Mouse (Mus musculus) 416B (cell line): ENCODE measurements at regions not wholly inside any gene's neighbourhood (a gene's known extent, or its start where the extent isn't known, plus 50 kb on each side); places are given as distances from the start of the nearest gene placed in this dataset.
A peak's percentile ranks its signal among the peaks of the same experiment; 100 is the strongest.

ENCODE experiments used
- DNase-seq: peaks from one replicate; pipeline ENCODE4 v3.0.0; 2011; ENCODE audit warnings: low read depth

DNA sequence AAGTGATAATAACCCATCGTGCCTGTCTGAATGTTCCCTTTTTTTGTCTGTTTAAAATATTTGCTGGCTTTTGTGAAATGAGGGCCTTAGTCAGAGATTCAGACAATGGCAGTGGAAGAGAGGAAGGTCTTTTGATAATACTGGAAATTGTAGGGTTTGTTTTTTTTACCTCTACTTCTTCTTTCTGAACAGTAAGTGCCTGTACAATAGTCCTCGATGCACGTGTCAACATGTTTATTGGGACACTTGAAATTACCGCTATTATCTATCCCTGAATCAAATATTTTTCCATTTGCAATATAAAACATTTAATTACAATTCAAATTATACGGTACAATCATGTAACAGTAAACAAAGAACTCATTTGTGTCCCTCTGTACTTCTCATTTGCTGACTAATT is 733.5 kb downstream of the Fam19a2 start:
- DNase-seq = no peak

- no peak for DNase-seq
Measured at GRCm38 (mm10) chr10:123998959-123999358, 735.2 kb downstream of the Fam19a2 start.

GRCm38 (mm10) chr10:124045031-124045430 is 781.2 kb downstream of the Fam19a2 start:
- no peak for DNase-seq

DNA sequence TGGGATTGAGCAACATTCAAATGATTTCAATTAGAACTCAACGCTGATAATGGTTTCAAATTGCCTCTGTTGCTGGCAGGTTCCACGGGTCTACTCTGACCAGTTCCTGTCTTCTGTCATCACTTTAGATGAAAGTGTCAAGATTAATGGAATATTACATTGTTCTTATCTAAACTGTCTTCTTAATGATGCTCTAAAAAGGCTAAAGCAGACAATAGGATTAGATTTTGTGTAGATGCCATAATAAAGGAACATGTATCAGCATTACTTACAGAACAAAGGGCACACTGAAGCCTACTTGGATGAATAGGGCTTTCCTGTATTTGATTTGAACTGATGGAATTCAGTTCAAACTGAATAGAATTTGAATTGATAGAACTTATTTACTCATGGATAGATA is 782.0 kb downstream of the Fam19a2 start:
- no peak for DNase-seq

DNA sequence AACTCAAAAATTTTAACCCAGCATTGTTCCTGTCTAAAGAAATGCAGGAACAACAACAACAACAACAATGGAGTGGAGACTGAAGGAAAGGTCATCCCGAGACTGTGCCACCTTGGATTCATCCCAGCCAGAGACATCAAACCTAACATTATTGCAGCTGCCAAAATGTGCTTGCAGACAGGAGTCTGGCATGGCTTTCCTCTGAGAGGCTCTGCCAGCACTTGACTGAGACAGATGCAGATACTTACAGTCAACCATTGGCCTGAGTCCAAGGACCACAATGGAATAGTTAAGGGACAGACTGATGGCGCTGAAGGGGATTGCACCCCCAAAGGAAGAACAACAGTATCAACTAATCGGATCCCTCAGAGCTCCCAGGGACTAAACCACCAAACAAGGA is 819.0 kb downstream of the Fam19a2 start:
- DNase-seq = no peak

GRCm38 (mm10) chr10:124090547-124090946 is 826.8 kb downstream of the Fam19a2 start:
- DNase-seq = no peak

DNA sequence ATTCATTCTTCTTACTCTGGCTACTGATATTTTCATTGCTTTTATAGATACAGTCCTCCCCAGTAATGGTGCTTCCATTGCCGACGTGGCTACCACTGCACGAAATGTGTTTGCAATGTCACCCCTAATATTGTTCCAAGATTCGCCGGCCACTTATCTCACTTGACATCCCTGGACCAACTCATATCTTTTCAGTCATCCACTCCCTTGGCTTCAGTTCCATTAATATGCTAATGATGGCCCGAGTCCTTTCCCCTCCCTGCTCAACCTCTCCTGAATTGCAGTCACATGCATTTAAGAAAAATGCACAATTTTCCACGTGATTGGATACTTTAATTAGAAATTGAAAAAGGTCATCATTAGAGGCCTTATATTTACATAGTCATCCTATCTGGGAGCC is 827.6 kb downstream of the Fam19a2 start:
- DNase-seq = no peak

DNA sequence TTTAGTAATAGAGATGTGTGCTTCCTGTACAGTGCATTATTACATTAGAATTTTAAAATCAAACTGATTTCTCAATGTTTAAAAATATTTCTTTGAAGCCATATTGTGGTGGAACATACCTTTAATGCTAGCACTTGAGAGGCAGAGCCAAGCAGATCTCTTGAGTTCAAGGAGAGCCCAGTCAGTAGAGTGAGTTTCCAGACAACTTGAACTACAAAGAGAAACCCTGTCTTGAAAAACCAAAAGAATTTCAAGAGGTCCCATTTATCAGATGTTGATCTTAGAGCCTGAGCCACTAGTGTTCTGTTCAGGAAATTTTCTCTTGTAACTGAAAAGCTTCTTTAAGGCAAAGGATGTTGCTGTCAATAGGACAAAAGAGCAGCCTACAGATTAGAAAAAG is 855.8 kb downstream of the Fam19a2 start:
- DNase-seq = no peak

DNA sequence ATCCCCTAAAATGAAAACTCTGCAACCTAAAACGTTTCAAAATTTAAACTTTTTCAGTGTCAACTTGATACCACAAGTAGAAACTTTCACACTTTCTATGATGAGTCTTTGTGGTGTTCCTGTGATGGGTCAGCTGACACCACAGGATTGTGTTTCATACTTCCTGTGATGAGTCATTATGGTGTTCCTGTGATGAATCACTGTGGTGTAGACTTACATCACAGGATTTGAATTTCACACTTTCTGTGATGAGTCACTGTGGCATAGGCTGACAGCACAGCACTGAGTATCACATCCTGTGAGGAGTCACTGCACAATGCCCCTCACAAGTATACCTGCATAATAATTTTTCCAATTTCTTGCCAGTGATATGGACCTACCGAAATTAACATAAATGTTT is 874.7 kb downstream of the Fam19a2 start:
- DNase-seq = peak; percentile 95

GRCm38 (mm10) chr10:124142336-124142735 is 878.5 kb downstream of the Fam19a2 start:
- DNase-seq = no peak

DNA sequence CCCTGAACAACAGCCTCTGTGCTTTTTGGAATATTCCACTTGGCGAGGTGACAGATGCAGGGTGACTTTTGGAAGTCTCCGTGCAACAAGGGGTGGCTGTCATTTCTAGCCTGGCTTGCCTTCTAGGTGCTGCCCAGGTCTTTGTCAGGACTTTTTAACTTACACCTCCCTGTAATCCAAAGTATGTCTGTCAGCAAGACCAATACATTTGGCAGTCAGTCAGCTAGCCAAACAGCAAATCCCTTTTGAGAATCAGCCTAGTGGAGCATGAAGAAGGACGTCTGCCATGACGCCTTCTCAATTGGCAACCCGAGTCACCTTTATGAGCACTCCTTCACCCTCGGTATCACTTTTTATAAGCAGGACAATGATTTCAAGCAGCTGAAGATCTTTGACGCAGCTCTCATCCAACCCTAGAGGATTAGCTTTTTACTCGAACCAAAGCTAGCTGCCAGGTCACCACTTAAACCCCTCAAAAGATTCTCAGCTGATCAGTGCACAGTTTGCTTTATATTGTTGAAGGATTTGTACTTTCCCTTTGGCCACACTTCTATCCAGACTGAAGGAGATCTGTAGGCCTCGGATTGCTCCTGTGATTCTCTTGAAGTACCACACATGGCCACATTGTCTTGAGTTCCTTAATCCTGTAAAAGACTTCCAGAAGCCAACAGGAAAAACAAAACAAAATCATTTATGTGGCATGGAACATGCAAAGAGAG is 883.1 kb downstream of the Fam19a2 start:
- no peak for DNase-seq

- DNase-seq = no peak
Measured at GRCm38 (mm10) chr10:124163441-124163840, 899.6 kb downstream of the Fam19a2 start.

- no peak for DNase-seq
Measured at GRCm38 (mm10) chr10:124175598-124175997, 911.8 kb downstream of the Fam19a2 start.

DNA sequence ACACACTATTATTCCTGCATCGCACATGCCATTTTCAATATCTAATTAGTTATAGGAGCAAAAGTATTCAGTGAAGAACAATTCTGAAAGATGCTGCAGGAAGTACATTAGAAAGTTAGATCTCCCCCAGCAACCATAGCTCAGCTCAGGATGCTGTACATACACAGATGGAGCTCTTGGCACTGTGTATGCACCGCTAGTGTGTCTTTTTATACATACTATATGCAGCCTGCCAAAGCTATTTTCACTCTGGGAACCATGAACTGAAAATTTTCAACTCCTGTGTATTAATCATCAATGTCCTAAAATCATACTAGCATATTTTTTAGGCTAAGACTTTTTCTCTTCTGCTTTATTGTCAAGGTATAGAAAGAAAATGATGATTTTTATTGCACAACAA is 944.5 kb downstream of the Fam19a2 start:
- DNase-seq = no peak

DNA sequence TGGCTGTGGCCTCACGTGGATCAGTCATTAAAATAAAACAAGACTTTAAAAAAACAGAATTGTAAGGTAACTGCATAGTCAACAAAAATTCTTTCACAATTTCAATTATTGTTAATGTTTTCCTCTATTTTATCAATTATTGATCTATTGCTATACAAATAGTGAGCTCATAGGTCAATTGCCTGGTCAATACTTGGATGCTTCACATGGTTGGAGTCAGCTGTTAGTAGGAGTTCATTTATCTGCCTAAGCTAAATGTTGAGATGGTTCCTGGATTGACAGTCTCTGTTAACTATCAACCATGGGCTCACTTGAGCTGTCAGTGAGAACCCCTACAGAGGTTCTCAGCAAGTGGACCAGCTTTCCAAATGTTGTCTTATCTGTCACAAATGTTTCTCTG is 955.7 kb downstream of the Fam19a2 start:
- no peak for DNase-seq

GRCm38 (mm10) chr10:124222068-124222467 is 958.3 kb downstream of the Fam19a2 start:
- DNase-seq = no peak

DNA sequence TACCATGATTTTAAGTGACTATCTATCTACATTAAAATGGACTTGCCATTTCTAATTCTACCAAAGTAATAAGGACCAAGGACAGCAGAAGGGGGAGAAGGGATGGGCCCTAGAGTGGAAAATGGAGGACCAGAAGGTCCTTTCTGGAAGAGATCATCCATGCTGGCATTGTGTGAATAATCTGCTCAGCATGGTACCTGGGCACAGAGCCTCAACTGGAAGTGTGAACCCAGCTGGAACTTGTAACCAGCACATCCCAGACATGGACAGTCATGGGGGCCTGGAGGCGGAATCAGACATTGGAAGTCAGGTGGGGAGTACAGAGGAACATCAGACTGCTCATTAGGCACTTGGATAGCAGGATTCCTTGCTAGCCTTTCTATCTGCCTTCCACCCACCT is 963.3 kb downstream of the Fam19a2 start:
- DNase-seq = no peak

GRCm38 (mm10) chr10:124249358-124249757 is 985.6 kb downstream of the Fam19a2 start:
- DNase-seq = no peak

DNA sequence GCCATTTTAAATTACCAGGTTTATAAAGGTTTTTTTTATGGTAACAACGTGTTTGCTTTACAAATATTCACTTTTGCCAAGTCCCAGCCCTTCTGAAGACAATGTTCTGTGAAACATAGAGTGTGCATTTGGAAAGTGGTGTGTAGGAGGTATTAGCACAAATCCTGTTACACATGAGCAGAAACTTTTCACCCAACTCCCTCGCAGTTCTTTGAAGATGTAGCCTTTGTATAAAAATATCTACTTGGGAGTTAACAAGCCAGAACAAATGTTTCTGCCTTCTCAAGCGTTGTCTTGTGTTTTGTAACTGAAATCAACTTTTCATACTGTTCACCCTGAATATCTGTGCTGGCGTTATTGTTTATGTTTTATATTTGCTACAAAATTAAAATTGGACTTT is 986.2 kb downstream of the Fam19a2 start:
- DNase-seq = no peak

GRCm38 (mm10) chr10:124288301-124288995 is 1024.7 kb downstream of the Fam19a2 start:
- no peak for DNase-seq

DNA sequence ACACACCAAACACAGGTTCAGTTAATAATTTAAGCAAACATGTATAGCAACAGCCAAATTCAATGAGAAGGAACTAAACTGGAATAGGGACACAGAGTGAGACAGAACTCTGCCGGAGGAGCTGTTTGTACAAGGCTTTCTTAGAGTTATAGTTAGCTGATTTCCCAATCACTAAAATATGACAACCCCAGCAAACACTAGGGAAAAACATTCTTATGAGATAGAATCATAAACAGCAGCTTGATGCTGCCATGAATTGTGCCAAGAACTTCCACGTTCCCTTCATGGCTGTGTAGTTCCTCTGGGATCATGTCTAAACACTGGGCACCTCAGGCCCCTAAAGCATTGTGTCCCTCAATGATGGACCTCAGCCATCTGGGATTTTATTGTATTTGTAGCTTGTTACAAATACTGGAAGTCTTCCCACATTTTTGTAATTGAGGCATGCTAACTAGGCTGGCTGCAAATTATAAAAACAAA is 1033.4 kb downstream of the Fam19a2 start:
- DNase-seq = no peak

GRCm38 (mm10) chr10:124304683-124305082 is 1040.9 kb downstream of the Fam19a2 start:
- no peak for DNase-seq

DNA sequence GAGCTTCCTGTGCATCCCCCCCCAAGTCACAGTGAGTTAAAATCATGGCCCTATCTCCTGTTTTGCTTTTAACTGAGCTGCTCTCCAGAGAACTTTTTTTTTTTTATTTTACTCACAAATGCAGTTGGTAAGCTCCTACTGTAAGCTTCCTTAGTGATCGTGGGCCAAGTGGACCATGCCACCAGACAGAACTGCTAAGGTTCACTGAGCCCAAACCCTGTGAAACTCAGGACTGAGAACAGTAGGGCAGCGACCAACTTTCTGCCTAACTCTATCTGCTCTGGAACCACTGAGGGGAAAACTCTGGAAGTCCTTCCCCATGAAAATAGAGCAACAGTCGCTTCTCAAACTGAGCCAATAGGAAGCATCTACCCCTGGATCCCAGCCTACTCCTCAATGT is 1041.8 kb downstream of the Fam19a2 start:
- DNase-seq = no peak

DNA sequence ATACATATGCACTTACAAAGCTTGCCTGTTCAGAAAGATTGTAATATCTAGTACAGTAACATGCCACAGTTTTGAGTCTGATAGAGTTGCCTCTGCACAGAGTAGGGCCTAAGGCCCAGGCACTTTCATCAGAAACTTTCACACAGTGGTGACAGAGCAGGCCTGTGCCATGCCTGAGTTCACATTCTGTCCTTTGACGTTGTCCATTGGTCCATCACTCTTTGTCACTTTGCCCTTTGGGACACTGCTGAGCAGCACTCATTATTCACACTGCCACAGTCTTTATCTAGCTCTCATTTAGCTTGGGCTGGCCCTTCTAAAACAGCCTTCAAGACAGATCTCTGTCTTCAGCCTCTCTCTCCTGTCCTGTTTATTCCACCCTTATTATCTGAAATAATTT is 1055.0 kb downstream of the Fam19a2 start:
- no peak for DNase-seq
